Mouse (Mus musculus): ENCODE measurements around the gene Nucks1.
"Not testable (repeated sequence)": the region's sequence is repeated elsewhere in the genome, so short reads cannot be mapped to it uniquely, and the experiment has no call there.

Nucks1 gene

DNA sequence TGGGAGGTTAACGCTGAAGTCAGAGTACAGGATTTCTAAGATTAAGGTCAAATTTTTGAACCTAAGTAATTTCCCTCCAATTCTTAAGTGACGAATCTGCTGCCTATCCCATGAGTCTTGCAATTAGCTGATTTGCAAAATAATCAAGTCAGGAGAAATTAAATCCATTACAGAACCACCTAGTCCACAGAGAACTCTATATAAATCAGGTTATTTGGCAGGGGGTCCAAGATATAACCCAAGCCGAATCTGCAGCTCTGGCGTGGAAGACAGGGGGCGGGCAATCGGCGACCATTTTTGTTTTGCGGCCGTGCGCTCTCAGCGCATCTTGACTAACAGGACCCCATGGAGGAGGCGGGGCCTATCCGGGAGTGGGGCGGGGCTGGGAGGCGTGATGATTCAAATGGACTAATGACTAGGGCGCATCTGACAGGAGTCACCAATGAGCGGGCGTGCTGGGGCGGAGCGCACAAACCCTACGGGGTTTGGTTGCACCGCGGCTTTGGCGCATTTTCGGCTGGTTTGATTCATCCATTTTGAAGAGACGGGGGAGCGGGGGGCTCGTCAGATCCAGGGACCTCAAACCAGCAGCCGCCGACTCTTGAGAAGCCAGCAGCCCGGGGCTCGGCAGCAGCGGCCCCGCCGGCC, at the start of gene Nucks1:
TSS of gene Nucks1 (plus strand) at position 534 of the 648 bp plus-strand sequence.
- in situ Hi-C loops (cut with MseI, MboI): no loop called here

DNA sequence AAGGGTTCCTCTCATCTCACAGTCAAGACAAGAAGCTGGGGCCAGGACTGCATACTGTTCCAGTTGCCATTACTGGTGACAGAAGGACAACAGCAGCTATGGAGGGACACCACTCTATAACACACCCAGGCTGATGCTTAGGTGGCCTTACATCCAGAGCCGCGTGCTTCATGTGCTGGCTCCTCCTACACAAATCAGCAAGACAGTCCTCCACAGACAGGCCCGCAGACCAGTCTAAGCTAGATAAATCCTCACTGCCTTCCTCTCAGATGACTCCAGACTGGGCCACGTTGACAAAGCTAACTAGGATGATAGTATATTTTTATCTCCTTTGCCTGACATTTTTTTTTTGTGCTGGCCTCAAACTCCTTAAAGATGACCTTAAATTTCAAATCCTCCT, 48.5 kb upstream of the Nucks1 start:
- in situ Hi-C loops (cut with MseI, MboI): no loop called here

DNA sequence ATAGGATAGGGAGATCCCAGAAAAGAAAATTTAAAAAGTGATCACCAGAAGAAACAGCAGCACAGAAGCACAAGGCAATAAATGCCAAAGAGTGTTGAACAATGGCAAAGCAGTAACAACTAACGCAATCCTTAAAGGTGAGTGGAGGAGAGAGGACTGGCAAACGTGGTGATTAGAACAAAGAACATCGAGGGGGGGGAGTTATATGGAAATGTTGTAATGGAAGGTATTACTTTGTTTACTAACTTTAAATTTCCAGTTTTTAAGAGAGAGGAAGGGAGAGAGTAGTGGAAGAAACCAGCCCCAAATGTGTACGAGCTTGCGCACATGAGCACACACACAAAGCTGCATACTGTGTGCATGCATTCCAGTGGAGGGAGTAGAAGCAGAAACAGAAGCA, 44.7 kb upstream of the Nucks1 start:
- in situ Hi-C loops (cut with MseI, MboI): no loop called here

DNA sequence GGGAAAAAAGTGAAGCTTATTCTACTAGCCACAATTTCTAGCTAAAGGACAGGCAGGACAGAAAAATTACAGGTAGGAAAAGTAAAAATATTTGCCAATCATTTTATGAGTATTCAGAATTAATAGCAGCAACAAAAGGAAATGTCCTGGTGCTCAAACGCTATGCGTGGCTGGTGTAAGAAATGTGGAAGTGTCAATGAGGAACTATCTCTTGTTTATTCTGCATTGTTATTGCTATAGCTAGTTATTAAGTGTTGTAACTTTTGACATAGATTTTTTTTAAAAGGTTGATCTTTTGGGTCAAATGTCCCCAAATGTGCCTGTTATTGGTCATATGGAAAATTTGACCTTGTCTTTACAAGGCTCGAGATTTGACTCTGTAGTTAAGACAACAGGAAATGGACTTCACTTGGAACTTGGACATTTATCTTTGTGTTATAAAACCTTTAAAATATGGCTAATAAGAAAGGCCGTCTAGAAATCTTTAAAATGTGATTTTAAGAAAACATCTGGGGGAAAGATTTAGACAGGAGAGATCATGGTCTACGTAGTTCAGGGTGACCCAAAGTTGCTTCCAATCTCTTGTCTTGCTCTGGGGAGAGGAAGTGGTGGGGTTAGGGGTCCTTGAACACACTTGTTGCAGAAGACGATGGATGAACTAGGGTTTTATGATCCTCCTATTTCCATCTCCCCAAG, 43.9 kb upstream of the Nucks1 start:
- in situ Hi-C loops (cut with MseI, MboI): no loop called here

DNA sequence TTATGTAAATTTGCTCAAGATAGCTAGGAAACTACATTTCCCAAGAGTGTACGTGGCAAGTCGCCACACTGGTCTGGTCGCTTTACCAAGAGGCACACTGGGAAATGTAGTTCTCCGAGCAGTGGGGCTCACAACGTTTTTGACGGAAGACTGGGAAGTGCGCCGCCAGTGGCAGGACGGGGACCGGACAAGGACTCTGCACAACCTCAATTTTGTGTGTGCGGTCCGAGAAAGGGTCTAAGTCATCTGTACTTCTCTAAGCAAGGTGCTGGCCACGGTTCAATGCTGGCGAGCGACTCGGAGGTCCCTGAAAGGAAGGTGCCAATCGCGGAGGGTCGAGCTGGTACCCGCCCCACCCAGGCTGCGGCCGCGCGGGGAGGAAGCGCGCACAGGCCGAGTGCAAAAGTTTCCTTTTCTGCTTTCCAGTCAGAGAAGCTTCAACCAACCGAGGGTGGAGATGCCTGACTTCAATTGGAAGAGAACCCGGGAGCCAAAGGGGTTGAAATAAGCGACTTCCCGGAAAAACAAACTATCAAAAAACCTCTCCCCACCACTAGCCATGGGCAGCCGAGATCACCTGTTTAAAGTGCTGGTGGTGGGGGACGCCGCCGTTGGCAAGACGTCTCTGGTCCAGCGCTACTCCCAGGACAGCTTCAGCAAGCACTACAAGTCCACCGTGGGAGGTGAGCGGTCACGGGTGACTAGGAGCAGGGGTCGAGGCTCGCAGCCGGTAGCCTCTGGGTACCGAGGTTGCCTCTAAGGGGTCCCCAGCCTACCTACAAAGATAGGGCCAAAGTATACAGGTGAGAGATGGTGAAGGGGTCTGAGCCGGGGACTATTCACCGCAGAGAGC, 43.0 kb upstream of the Nucks1 start, which contains the start of gene Rab29:
TSS of gene Rab29 (plus strand) at position 132 of the 853 bp plus-strand sequence.
- in situ Hi-C loops (cut with MseI, MboI): no loop called here

DNA sequence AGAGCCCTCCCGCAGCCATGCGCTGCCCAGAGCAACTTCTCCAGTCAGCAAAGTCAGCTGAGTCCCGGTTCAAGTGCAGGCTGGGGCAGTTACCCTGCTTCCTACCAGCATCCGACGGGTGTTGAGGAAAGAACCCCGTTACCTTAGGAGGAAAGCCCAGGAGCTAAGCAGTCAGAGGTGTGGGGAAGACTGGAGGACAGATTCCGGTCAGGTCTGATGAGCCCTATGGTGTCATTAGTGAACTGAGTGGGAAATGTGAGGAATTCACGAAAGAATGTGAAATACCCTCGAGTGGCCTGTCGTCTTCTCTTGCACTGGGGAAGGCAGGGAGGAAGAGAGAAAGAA, 42.4 kb upstream of the Nucks1 start:
- in situ Hi-C loops (cut with MseI, MboI): no loop called here

DNA sequence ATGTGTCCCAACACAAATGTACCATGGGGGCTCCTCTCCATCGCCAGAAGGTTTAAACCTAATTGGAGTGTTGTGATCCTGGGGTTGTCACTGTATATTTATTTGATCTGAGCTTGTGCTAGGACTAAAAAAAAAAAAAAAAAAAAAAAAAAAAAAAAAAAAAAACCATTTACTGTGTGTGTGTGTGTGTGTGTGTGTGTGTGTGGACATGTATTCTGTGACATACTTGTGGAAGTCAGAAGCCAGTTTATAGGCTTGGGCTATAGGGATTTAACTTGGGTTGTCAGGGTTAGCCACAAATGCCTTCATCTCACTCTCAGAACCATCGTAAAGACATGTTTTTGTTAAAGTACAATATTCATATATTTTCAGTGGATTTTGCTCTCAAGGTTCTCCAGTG, 40.8 kb upstream of the Nucks1 start:
- in situ Hi-C loops (cut with MseI, MboI): no loop called here

DNA sequence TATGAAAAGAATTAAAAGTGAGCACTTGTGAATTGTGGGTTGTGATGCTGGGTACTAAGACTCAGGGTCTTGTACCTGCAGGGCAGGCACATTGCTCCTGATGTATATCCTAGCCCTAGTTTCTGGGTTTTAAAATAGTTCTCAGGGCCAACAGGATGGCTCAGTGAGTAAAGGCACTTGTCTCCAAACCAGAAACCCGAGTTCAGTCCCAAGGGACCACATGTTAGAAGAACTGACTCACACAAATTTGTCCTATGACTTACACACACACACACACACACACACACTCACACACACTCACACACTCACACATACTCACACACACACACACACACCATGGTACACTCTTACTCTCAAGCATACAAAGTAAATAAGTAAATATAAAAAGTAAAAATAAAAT, 37.5 kb upstream of the Nucks1 start:
- in situ Hi-C loops (cut with MseI, MboI): no loop called here

DNA sequence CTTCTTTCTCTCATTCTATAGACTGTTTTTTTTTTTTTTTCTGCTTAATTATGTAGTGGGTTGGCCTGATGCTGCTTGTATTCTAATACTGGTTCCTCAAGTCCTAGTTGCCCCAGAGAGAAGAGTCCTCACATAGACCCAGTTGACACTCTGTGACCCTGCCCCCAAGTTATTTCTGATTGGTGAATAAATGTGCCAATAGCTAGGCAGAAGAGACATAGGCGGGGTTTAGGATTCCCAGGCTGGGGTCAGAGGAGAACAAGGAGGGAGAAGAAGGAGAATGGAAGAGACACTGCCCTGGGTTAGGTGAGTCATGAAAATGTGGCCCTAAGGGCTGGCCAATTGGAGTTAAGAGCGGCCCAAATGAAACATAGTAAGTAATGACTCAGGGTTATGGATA, 30.5 kb upstream of the Nucks1 start:
- in situ Hi-C loops (cut with MseI, MboI): loop anchor here in 1 of 2 experiments (10.0 kb wide), 1 partner anchor 175 kb away; no protein-coding TSS in a partner anchor

DNA sequence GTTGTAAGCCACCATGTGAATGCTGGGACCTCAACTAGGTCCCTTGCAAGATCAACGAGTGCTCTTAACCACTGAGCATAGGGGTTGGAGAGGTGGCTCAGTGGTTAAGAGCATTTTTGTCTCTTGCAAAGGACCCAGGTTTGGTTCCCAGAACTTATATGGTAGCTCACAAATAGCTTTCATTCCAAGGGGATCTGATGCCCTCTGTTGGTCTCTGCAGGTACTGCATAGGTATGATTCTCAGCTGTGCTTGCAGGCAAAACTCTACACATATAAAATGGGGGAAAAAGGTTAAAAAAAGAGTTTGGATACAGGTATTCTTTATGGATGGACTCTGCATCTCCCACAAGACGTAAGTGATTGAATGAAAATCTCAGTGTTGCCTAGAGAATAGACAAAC, 27.5 kb upstream of the Nucks1 start:
- in situ Hi-C loops (cut with MseI, MboI): loop anchor here in 1 of 2 experiments (10.0 kb wide), 1 partner anchor 178 kb away; no protein-coding TSS in a partner anchor

DNA sequence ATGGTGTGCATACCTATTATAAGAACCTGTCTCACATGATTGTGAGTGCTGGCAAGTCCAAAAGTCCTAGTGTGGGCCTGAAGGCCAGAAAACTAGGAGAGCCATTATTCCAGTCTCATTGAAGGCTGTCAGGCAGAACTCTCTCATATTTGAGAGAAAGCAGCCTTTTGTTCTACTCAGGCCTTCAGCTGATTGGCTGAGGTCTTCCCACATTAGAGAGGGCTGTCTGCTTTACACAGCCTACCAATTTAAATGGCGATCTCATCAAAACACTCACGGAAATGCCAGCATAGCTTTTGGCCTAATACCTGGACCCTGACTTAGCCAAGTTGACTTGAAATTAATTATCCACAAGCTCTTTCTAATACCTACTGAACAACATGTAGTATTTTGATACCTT, 24.2 kb upstream of the Nucks1 start:
- in situ Hi-C loops (cut with MseI, MboI): loop anchor here in 1 of 2 experiments (10.0 kb wide), 1 partner anchor 181 kb away; no protein-coding TSS in a partner anchor

DNA sequence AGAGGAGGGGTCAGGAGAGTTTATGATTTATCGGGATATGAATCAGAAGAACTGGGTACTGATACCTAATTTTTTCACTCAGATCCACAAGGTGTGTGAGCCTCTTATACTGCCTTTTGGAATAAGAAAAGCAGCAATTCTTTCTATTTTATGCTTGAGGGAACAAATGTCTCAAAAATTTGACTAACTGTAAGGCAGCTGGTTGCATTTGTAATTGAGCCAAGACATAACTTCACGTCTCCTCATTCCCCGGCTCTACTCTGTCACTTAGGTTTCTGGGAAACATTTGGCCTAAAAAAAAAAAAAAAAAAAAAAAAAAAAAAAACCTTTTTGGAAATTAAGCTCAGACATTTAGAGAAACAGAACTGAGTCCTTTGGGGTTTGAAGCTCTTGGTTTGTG, 23.7 kb upstream of the Nucks1 start:
- in situ Hi-C loops (cut with MseI, MboI): loop anchor here in 1 of 2 experiments (10.0 kb wide), 1 partner anchor 182 kb away; no protein-coding TSS in a partner anchor

DNA sequence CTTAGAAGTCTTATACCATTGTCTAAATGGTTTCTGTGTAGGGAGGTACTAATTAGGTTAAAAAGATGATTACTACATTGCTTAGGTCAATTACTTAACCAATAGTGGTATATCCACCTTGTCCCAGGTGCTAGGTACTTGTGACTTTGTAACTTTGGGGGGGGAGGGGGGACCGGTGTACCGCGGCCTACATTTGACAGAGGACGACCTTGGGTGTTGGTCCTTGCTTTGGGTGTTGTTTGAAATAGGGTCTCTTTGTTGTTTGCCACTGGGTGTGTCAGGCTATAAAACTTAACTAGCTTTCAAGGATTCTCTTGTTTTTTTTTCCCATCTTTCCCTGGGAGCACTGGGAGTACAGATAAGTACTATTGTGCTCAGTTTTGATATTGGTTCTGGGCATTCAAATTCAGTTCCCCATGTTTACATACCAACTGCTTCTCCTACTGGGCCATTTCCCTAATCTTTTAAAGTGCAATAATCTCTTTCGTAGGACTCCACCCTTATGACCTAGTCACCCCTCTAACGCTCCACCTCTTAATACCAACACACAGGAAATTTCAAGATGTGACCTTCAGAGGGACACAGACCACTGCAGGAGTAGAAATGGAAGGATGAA, 20.2 kb upstream of the Nucks1 start:
- in situ Hi-C loops (cut with MseI, MboI): no loop called here

DNA sequence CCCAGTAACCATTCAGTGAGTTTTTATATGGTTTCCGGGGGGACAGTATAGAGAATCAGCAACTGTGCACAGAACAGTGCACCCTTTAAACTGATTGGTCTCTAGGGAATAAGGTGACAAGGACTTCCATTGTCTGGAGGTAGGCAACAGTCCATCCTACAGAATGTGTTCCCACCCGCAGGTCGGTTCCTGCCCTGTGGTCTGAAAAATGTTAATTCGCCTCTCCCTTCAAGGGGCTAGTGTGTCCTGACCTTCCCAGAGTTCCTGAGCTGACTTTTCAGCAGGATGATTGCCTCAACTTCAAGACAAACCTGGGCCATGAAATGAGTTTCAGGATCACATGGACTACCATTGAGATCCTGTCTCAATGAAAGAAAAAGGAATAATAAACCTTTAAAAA, 18.9 kb upstream of the Nucks1 start:
- in situ Hi-C loops (cut with MseI, MboI): no loop called here

DNA sequence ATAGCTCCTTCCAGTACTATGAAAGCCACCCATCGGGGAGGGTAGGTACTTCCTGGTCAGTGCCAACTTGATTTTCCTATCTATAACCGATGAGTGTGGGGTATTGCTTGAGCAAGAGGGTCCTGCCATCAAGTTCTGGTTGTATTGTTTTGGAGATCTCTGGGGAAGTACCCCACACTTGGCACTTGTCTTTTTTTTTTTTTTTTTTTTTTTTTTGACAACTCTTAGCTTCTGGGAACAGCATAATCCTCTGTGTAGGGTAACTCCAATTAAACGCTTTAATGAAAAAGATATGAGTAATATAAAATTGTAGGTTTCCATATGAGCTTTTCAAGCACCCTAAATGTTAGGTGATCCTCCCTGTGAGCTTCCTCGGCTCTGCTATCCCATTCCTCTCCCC, 7.7 kb upstream of the Nucks1 start:
- in situ Hi-C loops (cut with MseI, MboI): no loop called here

DNA sequence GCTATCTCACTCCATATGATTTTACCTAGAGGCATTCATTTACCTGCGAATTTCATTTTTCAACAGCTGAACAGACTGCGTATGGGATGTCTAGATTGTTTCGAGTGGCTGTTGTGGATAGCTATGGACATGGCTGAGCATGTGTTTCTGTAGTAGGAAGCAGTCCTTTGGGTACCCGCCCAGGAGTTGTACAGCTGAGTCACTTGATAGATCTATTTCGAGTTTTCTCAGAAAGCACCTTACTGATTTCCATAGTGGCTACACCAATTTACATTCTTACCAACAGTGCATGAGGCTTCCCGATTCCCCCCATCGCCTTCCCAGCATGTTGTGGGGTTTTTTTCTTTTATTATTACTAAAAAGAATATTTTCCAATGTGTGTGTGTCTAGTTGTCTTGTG, 7.1 kb upstream of the Nucks1 start:
- in situ Hi-C loops (cut with MseI, MboI): no loop called here

DNA sequence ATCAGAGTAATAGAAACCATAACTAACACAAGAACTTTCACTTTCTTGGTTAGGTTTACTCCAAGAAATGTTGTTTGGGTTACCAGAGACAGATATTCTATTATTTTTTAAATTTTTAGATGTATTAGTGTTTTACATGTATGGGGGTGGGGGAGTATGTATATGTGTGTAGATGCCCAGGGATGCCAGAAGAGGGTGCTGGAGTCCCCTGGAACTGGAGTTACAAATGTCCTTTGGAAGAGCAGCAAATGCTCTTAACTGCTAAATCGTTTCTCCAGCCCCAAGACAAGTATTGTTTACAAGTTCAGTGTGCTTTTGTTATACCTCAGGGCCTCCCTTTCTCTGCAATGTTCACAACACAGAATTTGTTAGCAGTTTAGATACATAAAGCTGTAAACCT, 4.8 kb upstream of the Nucks1 start:
- in situ Hi-C loops (cut with MseI, MboI): no loop called here

DNA sequence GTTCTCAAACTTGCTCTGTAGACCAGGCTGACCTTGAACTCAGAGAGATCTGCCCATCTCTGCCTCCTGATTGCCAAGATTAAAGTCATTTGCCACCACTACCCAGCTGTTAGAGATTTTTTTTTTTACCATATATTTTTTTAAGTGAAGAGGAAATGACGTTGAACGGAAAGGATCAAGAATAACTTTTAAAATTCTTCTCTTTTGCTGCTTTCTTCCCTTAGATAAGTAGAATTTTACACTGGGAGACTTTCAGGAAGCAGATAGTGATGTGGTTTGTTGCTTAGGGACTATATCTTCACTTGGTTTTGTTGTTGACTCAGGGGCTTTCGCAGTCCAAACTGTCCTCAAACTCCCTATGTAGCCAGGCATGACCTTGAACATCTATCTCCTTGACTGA, 1.9 kb upstream of the Nucks1 start:
- in situ Hi-C loops (cut with MseI, MboI): no loop called here

DNA sequence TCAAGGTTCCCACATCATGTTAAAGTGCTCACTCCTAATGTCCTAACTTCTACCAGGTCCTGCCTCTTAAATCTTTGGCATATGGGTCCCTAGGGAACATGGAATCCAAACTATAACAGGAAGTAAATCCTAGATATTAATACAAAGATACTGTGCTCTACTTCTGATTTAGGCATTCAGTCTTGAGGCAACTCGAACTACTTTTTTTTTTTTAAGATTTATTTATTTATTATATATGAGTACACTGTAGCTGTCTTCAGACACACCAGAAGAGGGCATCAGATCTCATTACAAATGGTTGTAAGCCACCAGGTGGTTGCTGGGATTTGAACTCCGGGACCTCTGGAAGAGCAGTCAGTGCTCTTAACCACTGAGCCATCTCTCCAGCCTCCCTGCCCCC, 1.1 kb upstream of the Nucks1 start:
- in situ Hi-C loops (cut with MseI, MboI): not testable (repeated sequence)

DNA sequence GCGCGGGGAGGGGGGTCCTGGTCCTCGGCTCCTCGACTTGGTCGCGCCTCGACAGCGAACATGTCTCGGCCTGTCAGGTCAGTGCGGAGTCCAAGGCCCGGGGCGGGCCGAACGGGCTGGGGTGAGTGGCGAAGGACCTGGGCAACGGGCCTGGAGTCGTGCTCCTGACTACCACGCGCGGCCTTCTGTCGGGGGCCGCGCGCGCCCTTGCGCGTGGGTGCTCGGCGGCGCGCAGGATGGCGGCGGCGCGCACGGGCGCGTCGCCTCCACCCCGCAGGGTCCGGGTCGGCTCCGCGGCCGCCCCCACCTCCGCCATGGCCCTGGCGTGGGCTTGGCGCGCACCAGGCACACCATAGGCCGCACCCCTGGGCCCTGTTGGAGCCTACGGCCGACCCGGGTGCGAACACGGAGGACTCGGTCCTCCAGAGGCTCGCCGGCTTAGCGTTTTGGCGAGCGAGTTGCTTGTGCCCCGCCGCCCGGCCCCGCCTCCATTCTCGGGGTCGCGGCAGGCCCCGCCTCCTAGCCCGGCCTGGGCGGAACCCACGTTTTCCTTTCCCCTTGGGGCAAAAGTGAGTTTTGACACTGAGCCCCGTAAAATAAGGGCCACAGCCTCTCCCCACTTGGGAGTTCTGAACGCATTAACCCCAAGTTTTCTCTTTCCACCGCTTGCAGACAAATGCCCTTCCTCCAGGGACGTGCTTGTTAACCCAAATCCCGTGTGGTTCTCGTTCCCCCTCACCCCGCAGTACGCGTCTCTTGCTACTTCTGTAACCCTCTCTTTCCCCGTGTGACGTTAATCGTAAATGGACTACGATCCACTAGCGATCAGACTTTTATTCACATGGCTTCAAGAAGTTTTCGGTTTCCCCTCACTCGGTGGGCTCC, 582 bp downstream of the Nucks1 start:
- in situ Hi-C loops (cut with MseI, MboI): no loop called here

DNA sequence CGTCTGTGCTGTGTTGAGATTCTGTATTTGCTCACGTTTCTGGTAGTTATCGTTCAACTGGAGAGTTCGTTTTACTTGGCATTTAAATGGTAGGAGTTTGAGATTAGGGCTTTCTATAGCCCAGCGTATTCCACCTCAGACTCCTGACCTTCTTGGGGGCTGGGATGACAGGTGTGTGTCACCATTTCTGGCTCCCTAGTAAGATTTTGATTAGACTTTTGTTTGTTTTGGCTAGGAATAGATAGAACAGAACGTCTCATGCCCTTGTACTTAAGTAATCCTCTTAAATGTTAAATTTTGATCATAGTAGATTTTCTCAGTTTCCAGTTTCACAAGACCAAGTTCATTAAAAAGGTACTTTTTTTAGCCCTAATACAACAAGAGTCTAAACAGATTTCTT, 7.3 kb downstream of the Nucks1 start:
- in situ Hi-C loops (cut with MseI, MboI): no loop called here

Data from mouse trophoblast stem cell (cell line).